Mouse (Mus musculus): Measurements from ENCODE around the gene Trmt44.

GRCm38 (mm10) chr5:35541059-35541790, 33.6 kb downstream of the Trmt44 start:
- TF ChIP-seq GATA1 (IDR thresholded peaks at IDR 0.05; ENCODE audit: borderline replicate concordance, low read length), result no peak
- no peak for TF ChIP-seq FLI1 (IDR thresholded peaks at IDR 0.05; ENCODE audit: low read length)

Measured in megakaryocyte, embryonic 14.5 days (primary cell).